9 mouse cellular contexts compared by ENCODE assay signal in genomic region chr1:74035912-74036489, GRCm38 (mm10).
DNase-seq lines count a peak whose midpoint lies in the region; ATAC-seq and TF ChIP-seq lines count a peak whose summit lies in the region.
"Had no signal": no experiment of that assay in that cellular context is flagged by ENCODE, and none has a peak within 500 bp of the region (broad histone marks: within the 10 kb centered on the region; RNA-seq: fewer than 3 reads in every experiment).

No protein-coding gene starts in this region.

- peaks cover 28% of the 10 kb centered on the region for H3K4me1 ChIP-seq in E14TG2a.4 (replicated peaks; ENCODE audit: low read depth, low read length)
- H3K4me1 ChIP-seq in intestine, embryonic 16.5 days (ENCODE audit: control insufficient read depth, insufficient read depth, low read length) = peaks cover 38% of the 10 kb centered on the region
- H3K4me1 ChIP-seq in liver, embryonic 12.5 days = peaks cover 27% of the 10 kb centered on the region

- H3K27ac ChIP-seq in gastrocnemius, adult 2 months = peak overlapping the region; percentile 86
- H3K27ac ChIP-seq in intestine, embryonic 16.5 days (ENCODE audit: low read length) = 0 out of 2 replicates have a peak overlapping the region, but pooled peaks have one; percentile 55
- no peak overlapping the region for H3K27ac ChIP-seq in liver, embryonic 12.5 days
- H3K27ac ChIP-seq: macrophage had no signal

- no peak for TF ChIP-seq CTCF in gastrocnemius, adult 2 months (IDR thresholded peaks at IDR 0.05)
- TF ChIP-seq CTCF in E14TG2a.4 (conservative IDR thresholded peaks at IDR 0.05; ENCODE audit: low read length) = no peak

- peak overlapping the region; percentile 67 for H3K4me2 ChIP-seq in intestine, embryonic 16.5 days (ENCODE audit: low read depth, low read length)
- H3K4me2 ChIP-seq in liver, embryonic 12.5 days = peak overlapping the region; percentile 58

- H3K4me3 ChIP-seq in gastrocnemius, adult 2 months = peak overlapping the region; percentile 81
- H3K4me3 ChIP-seq in E14TG2a.4 (replicated peaks; ENCODE audit: low read length) = peak overlapping the region; percentile 79
- H3K4me3 ChIP-seq in intestine, embryonic 16.5 days (ENCODE audit: low read length) = peak overlapping the region; percentile 59
- peak overlapping the region; percentile 51 for H3K4me3 ChIP-seq in liver, embryonic 12.5 days

- DNase-seq in gastrocnemius, adult 2 months = no peak
- no peak for DNase-seq in gastrocnemius, adult 8-10 months (ENCODE audit: low spot score in 2 of 2)
- no peak for DNase-seq in urinary bladder, postnatal 14 days (ENCODE audit: low spot score)
- no peak for DNase-seq in thymus, postnatal 10 days (ENCODE audit: low spot score in 2 of 2)
- no peak for DNase-seq in adipocyte (ENCODE audit: low spot score)

- intact Hi-C loops in gastrocnemius, adult 2 months (cut with DNase I) = loop anchor here (2.0 kb wide), 1 partner anchor 39 kb away; no protein-coding TSS in a partner anchor

- peak overlapping the region; percentile 70 for H3K9ac ChIP-seq in intestine, embryonic 16.5 days (ENCODE audit: low read depth, low read length)
- no peak overlapping the region; the same call in 1 of the 2 replicates for H3K9ac ChIP-seq in liver, embryonic 12.5 days

- no peaks in the 10 kb centered on the region for H3K9me3 ChIP-seq in E14TG2a.4 (ENCODE audit: low read length)
- no peaks in the 10 kb centered on the region for H3K9me3 ChIP-seq in intestine, embryonic 16.5 days (ENCODE audit: control insufficient read depth, low read length)
- H3K9me3 ChIP-seq in liver, embryonic 12.5 days (replicated peaks) = no peaks in the 10 kb centered on the region

- peaks cover 80% of the 10 kb centered on the region for H3K27me3 ChIP-seq in E14TG2a.4 (ENCODE audit: insufficient read depth, low read length)
- H3K27me3 ChIP-seq in intestine, embryonic 16.5 days (replicated peaks; ENCODE audit: control insufficient read depth, insufficient read depth, low read length) = no peaks in the 10 kb centered on the region
- H3K27me3 ChIP-seq in liver, embryonic 12.5 days (replicated peaks) = peaks cover 53% of the 10 kb centered on the region

- no peak for ATAC-seq in intestine, embryonic 16.5 days
- ATAC-seq in liver, embryonic 12.5 days = no peak

- no peaks in the 10 kb centered on the region for H3K36me3 ChIP-seq in E14TG2a.4 (ENCODE audit: insufficient read depth, low read length)
- H3K36me3 ChIP-seq in intestine, embryonic 16.5 days (ENCODE audit: control insufficient read depth, insufficient read depth, low read length) = no peaks in the 10 kb centered on the region
- no peaks in the 10 kb centered on the region for H3K36me3 ChIP-seq in liver, embryonic 12.5 days

- WGBS in intestine, embryonic 16.5 days = 63% methylated on average over 3 of the region's 3 CpGs
- WGBS in liver, embryonic 12.5 days (ENCODE audit: insufficient replicate concordance) = 32% methylated on average over 3 of the region's 3 CpGs
